Mouse (Mus musculus) lung, postnatal 10 days (tissue): ENCODE measurements at regions not wholly inside any gene's neighbourhood (a gene's known extent, or its start where the extent isn't known, plus 50 kb on each side); places are given as distances from the start of the nearest gene placed in this dataset.
"Not testable (repeated sequence)": the region's sequence is repeated elsewhere in the genome, so short reads cannot be mapped to it uniquely, and the experiment has no call there.

Source experiments
- DNase-seq: peaks from one replicate; pipeline ENCODE4 v3.0.0; 2021

- DNase-seq: peak; percentile 10
Measured at GRCm38 (mm10) chr5:129354877-129355276, 146.1 kb upstream of the Sfswap start.

GRCm38 (mm10) chr5:129361527-129361926, 139.5 kb upstream of the Sfswap start:
- DNase-seq: no peak

DNA sequence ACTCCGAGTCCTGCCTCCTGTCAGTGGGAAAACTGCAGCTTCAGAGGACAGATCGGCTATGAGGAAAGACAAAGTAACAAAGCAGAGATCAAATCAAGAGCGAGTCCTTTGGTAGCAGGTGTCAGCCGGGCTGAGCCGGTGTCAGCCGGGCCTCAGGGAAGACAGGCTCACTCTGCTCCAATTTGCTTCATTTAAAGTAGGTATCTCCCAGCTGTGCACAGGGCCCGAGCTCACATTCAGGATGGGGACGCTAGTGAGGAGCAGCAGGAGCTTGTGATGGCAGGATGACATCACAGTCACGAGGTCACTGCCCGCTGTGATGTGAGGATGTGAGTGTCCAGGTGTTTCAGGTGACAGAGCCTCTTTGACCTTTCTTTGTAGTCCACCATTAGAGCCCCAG, 137.8 kb upstream of the Sfswap start:
- no peak for DNase-seq

- DNase-seq: no peak
Measured at GRCm38 (mm10) chr5:129365026-129365425, 136.0 kb upstream of the Sfswap start.

DNA sequence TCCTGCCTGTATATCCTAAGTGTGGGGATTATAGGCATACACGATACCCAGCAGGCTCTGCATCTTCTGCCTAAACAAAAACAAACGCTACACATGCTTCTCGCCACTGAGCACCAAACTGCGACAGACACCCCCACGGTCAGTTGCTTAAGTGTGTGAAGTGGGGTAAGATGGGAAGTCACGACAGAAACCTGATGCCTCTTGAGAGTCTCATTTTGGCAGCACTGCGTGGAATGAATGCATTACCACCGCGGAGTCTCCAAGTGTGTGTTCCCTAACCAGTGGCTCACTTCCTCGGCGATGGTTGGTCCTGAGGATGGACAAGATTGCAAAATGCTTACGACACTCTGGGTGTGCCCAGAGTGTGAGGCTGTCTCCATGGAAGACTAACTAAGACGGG, 133.8 kb upstream of the Sfswap start:
- DNase-seq: no peak

- no peak for DNase-seq
Measured at GRCm38 (mm10) chr5:129380861-129381260, 120.2 kb upstream of the Sfswap start.

- no peak for DNase-seq
Measured at GRCm38 (mm10) chr5:129384976-129385375, 116.0 kb upstream of the Sfswap start.

GRCm38 (mm10) chr5:129385965-129386643, 114.9 kb upstream of the Sfswap start:
- DNase-seq: not testable (repeated sequence)

DNA sequence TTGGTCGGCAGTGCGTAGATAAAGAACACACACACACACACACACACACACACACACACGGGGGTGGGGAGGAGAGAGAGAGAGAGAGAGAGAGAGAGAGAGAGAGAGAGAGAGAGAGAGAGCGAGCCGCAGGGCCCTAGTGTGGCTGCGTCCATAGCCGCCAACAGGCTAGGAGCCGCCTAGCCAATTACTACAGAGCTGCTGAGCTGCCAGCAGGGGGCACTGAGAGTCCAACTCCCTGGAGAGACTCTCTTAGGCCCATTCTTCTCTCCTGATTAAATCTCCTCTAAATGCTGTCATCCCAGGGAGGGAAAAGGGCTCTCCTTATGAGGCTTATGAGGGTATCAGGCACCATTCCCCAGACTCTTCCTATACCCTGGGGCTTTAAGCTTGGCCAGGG, 114.3 kb upstream of the Sfswap start:
- not testable (repeated sequence) for DNase-seq

GRCm38 (mm10) chr5:129387301-129387700, 113.7 kb upstream of the Sfswap start:
- DNase-seq: no peak

- peak; percentile 45 for DNase-seq
Measured at GRCm38 (mm10) chr5:129390921-129391371, 110.1 kb upstream of the Sfswap start.

DNA sequence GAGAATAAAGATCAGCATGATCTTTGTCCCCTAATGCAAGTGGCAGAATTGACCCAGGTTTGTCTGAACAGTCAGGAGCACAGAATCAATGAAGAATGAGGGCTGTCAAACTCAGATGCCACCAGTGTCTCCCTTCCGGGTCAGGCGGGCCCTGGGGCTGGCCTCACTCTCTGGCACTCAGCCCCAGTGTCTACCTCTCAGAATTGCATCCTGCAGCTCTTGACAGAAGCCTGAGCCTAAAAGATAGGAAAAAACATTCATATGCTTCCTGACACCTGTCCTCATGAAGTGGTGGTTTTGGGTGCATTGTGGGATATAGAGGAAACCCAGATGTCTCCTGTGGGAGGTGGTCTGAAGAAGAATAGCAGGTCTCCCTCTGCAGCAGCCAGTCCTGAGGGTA, 107.9 kb upstream of the Sfswap start:
- DNase-seq: no peak

- DNase-seq: no peak
Measured at GRCm38 (mm10) chr5:129393606-129394255, 107.3 kb upstream of the Sfswap start.

- DNase-seq: no peak
Measured at GRCm38 (mm10) chr5:129394416-129394815, 106.6 kb upstream of the Sfswap start.

DNA sequence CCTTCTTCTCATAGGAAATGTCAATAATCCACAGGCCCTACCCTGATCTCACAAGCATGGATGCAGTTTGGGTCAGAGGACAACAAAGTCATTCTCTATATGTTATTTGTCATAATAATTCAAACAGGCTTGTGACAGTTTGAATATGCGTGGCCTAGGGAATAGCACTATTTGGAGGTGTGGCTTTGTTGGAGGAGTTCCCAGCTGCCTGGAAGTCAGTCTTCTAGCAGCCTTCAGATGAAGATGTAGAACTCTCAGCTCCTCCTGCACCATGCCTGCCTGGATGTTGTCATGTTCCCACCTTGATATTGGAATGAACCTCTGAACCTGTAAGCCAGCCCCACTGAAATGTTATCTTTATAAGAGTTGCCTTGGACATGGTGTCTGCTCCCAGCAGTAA, 103.7 kb upstream of the Sfswap start:
- no peak for DNase-seq

GRCm38 (mm10) chr5:129406259-129406658, 94.8 kb upstream of the Sfswap start:
- no peak for DNase-seq

- peak; percentile 22 for DNase-seq
Measured at GRCm38 (mm10) chr5:129409440-129410004, 91.5 kb upstream of the Sfswap start.

GRCm38 (mm10) chr5:129412161-129412560, 88.9 kb upstream of the Sfswap start:
- DNase-seq: no peak

DNA sequence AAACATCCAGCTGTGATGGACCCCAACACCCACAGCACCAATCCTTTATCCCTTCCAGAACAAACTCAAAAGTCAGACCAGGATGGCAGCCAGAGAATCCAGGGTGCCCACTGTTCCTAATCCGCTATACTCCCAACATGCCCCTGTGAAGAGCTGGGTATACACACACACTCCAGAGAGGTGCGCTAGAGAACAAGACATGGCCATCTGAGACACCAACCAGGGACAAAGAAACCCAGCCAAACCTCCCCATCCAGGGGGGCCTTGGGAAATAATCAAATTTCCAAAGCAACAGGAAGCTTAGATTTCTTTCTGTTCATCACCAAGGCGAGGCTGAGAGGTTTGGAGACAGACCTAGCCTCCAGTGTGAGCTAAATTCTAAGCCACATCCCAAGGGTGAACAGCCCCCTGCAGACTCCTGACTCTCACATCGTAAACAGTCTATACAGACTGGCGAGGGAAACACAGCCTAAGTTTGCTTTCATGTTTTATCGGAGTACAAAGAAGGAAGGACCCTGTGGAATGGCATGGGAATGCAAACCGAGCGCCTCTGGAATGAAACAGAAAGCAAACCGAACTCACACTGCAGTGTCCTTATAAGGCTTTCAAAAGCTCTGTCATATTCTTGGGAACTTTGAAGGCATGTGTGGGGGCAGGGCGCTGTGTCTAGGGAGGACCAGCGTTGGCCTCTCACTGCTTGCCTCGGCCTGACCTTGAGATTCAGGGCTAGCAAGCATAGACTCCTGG, 85.9 kb upstream of the Sfswap start:
- DNase-seq: peak; percentile 80

GRCm38 (mm10) chr5:129416425-129416824, 84.6 kb upstream of the Sfswap start:
- peak; percentile 47 for DNase-seq

GRCm38 (mm10) chr5:129417516-129417915, 83.5 kb upstream of the Sfswap start:
- DNase-seq: no peak

DNA sequence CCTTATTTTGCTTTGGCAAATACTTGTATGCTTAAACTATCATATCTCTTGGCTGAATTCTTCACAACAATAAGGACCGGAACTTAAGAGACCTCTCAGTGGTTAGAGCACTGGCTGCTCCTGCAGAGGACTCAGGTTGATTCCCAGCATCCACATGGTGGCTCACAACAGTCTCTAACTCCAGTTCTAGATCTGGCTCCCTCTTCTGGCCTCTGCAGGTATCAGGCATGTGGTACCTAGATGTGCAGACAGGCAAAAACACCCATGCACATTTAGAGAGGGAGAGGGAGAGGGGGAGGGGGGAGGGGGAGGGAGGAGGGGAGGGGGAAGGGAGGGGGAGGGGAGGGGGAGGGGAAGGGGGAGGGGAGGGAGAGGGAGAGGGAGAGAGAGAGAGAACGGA, 80.0 kb upstream of the Sfswap start:
- DNase-seq: no peak

- DNase-seq: no peak
Measured at GRCm38 (mm10) chr5:129429897-129430296, 71.1 kb upstream of the Sfswap start.

GRCm38 (mm10) chr5:129430330-129430729, 70.7 kb upstream of the Sfswap start:
- DNase-seq: no peak
